Mouse (Mus musculus) limb, embryonic 13.5 days (tissue): ENCODE measurements around the gene Pcsk1. TPM values are rescaled to one million over a fixed set of nuclear protein-coding genes. Genes with fewer than 3 reads are reported as not detected.

Source experiments
- ATAC-seq: fragments of 200-750 bp; cut with Nextera tagmentation; 2 replicates; pipeline ENCODE4 v1.8.0; 2017; ENCODE audit warnings: low read depth, moderate number of reproducible peaks, moderate TSS enrichment; ENCODE audit not compliant: low FRiP score
- H3K27ac ChIP-seq: fragments of 300-500 bp; sonication (generic); 2 replicates; pipeline ENCODE4 v1.5.1; 2015; ENCODE audit warnings: inconsistent platforms, mild to moderate bottlenecking, moderate library complexity
- H3K27me3 ChIP-seq: fragments of 300-500 bp; sonication (generic); 2 replicates; pipeline ENCODE4 v1.6.1; 2015; ENCODE audit warnings: mild to moderate bottlenecking, inconsistent platforms
- H3K36me3 ChIP-seq: fragments of 300-500 bp; sonication (generic); 2 replicates; pipeline ENCODE4 v1.6.1; 2015; ENCODE audit warnings: inconsistent platforms, mild to moderate bottlenecking, moderate library complexity
- H3K4me1 ChIP-seq: fragments of 300-500 bp; sonication (generic); 2 replicates; pipeline ENCODE4 v1.6.1; 2015; ENCODE audit warnings: inconsistent platforms
- H3K4me2 ChIP-seq: fragments of 300-500 bp; sonication (generic); replicated peaks from 2 replicates; pipeline ENCODE4 v1.6.1; 2015; ENCODE audit warnings: inconsistent platforms, mild to moderate bottlenecking, moderate library complexity
- H3K4me3 ChIP-seq: fragments of 300-500 bp; sonication (generic); 2 replicates; pipeline ENCODE4 v1.5.1; 2015; ENCODE audit warnings: moderate library complexity, mild to moderate bottlenecking, inconsistent platforms
- H3K9ac ChIP-seq: fragments of 300-500 bp; sonication (generic); 2 replicates; pipeline ENCODE4 v1.6.1; 2015; ENCODE audit warnings: mild to moderate bottlenecking, inconsistent platforms
- H3K9me3 ChIP-seq: fragments of 300-500 bp; sonication (generic); 2 replicates; pipeline ENCODE4 v1.6.1; 2016; ENCODE audit warnings: inconsistent platforms
- WGBS: fragments of 180-500 bp; shearing (Covaris S2); methylation state at CpG from one replicate; pipeline ENCODE4 v1.1.7; 2015; 5-methylcytosine and 5-hydroxymethylcytosine counted together
- polyA plus RNA-seq: library from polyadenylated mRNA; unstranded; fragments of >200 nt; fragmentation: Nextera tagmentation; extraction: Ambion mirVana; gene quantifications from 2 replicates; pipeline ENCODE4 v1.2.1, GENCODE M21; 2015

Pcsk1 gene
- 0.04 and 0.17 TPM in 2 replicates for polyA plus RNA-seq

GRCm38 (mm10) chr13:75089721-75090410, at the start of gene Pcsk1:
Gene Pcsk1, plus strand, starts transcription at chr13:75089826.
- no peaks in the 10 kb centered on the region for H3K36me3 ChIP-seq
- H3K27me3 ChIP-seq, result peaks cover 31% of the 10 kb centered on the region
- H3K27ac ChIP-seq, result no peak within 1 kb of the TSS
- H3K4me3 ChIP-seq, result peak within 1 kb of the TSS; percentile 33
- no peak within 1 kb of the TSS for H3K9ac ChIP-seq
- WGBS, result under 1% methylated on average over 28 of the region's 28 CpGs
- H3K4me2 ChIP-seq, result peak within 1 kb of the TSS; percentile 60
- H3K4me1 ChIP-seq, result peaks cover 7% of the 10 kb centered on the region; the same call in 1 of the 2 replicates
- no peak for ATAC-seq
- H3K9me3 ChIP-seq, result no peaks in the 10 kb centered on the region

DNA sequence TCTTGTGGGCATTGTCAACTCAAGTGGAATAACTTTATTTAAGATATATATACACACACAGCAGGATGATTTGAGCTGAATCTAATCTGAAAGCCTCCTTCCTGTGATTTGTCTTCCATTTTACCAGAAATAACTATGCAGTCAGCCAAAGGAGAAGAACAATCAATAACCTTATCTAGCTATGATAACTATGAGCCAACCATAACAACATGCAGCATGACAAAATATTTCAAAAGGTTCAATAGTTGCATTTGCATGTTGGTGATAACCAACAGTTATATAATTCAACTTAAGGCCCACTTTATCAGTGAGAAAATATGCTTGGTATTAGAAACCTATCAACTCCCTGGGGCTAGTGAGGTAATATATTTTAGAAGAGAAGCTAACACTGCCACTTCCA, 30.8 kb upstream of the Pcsk1 start:
- Histone ChIP-seq H3K9me3 (no peaks in the 10 kb centered on the region), H3K36me3 (no peaks in the 10 kb centered on the region), H3K9ac (no peak overlapping the region), H3K27ac (no peak overlapping the region), H3K4me3 (no peak overlapping the region), H3K27me3 (no peaks in the 10 kb centered on the region), H3K4me2 (no peak overlapping the region), H3K4me1 (no peaks in the 10 kb centered on the region)
- no peak for ATAC-seq

DNA sequence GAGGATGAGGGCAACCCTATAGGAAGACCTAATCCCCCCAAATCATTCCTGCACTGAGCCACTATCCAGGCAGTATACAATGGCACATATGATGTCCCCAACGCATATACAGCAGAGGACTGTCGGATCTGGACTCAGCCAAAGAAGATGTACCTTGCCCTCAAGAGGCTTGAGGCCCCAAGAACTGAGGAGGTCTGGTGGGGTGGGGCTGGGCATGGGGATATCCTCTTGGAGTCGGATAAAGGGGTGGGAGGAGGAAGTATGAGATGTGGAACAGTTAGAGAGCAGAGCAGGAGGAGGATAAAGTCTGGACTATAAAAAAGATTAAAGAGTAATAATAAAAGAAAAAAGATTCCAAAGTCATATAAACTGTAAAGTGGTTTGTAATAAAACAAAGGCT, 25.7 kb upstream of the Pcsk1 start:
- no peak for ATAC-seq

GRCm38 (mm10) chr13:75088597-75088996, 1.0 kb upstream of the Pcsk1 start:
- Histone ChIP-seq H3K4me3 (no peak overlapping the region), H3K36me3 (no peaks in the 10 kb centered on the region), H3K4me2 (no peak overlapping the region), H3K27me3 (peaks cover 31% of the 10 kb centered on the region), H3K4me1 (peaks cover 7% of the 10 kb centered on the region; the same call in 1 of the 2 replicates), H3K9ac (no peak overlapping the region), H3K9me3 (no peaks in the 10 kb centered on the region), H3K27ac (no peak overlapping the region)
- 17% methylated on average over 6 of the region's 6 CpGs for WGBS
- ATAC-seq, result no peak; the same call in 1 of the 2 replicates

More for the DNA sequence above, 25.7 kb upstream of the Pcsk1 start:
- 83% methylated on average over 3 of the region's 3 CpGs for WGBS
- Histone ChIP-seq H3K27ac (no peak overlapping the region), H3K4me3 (no peak overlapping the region), H3K27me3 (no peaks in the 10 kb centered on the region), H3K4me1 (no peaks in the 10 kb centered on the region), H3K9me3 (no peaks in the 10 kb centered on the region), H3K9ac (no peak overlapping the region), H3K4me2 (no peak overlapping the region), H3K36me3 (no peaks in the 10 kb centered on the region)

GRCm38 (mm10) chr13:75090411-75090779, 769 bp downstream of the Pcsk1 start:
- Histone ChIP-seq H3K9me3 (no peaks in the 10 kb centered on the region), H3K9ac (no peak overlapping the region), H3K4me2 (peak overlapping the region; percentile 60), H3K4me3 (peak overlapping the region; percentile 33), H3K36me3 (no peaks in the 10 kb centered on the region), H3K27me3 (peaks cover 31% of the 10 kb centered on the region), H3K27ac (no peak overlapping the region), H3K4me1 (peaks cover 7% of the 10 kb centered on the region; the same call in 1 of the 2 replicates)
- no peak for ATAC-seq
- WGBS, result 1% methylated on average over 12 of the region's 12 CpGs

DNA sequence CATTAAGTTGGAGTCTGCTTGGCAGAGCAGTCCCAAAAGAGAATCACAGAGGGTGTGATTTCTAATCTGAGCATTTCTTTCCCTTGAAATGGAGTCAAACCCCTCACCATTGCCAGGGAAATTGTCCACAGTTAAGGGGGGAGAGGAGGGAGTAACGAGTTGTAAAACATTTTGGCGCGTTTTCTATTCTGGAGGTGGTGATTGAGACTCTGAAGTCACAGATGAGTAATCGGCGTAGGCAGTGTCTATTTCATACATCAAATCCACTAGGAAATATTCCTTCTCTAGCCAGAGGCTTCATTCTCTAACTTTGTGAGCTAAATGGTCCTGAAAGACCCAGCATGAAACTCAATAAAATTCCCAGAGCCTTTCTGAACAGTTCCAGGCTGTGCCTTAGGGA, 1.4 kb downstream of the Pcsk1 start:
- Histone ChIP-seq H3K9me3 (no peaks in the 10 kb centered on the region), H3K27me3 (peaks cover 31% of the 10 kb centered on the region), H3K4me2 (no peak overlapping the region), H3K9ac (no peak overlapping the region), H3K36me3 (no peaks in the 10 kb centered on the region), H3K4me1 (peaks cover 7% of the 10 kb centered on the region; the same call in 1 of the 2 replicates), H3K27ac (no peak overlapping the region), H3K4me3 (no peak overlapping the region)
- 66% methylated on average over 5 of the region's 5 CpGs for WGBS
- no peak for ATAC-seq

DNA sequence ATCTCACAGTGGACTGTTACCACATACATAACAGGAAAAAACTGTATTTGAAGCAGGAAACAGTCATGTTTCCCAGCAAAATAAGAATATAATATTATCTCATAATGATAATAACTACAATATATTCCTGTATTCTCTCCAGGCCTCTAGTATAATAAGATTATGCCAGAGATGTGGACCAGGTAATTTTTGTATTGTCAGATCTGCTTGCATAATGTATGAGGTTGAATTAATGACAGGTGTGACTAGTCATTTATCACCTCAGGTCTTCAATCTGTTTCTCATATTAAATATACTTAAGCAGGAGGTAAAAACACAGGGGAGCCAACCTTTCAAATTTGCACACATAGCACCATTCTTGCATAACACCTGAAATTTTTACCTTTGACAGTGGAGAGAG, 5.9 kb downstream of the Pcsk1 start:
- peaks cover under 1% of the 10 kb centered on the region; the same call in 1 of the 2 replicates for H3K4me1 ChIP-seq
- no peak for ATAC-seq

DNA sequence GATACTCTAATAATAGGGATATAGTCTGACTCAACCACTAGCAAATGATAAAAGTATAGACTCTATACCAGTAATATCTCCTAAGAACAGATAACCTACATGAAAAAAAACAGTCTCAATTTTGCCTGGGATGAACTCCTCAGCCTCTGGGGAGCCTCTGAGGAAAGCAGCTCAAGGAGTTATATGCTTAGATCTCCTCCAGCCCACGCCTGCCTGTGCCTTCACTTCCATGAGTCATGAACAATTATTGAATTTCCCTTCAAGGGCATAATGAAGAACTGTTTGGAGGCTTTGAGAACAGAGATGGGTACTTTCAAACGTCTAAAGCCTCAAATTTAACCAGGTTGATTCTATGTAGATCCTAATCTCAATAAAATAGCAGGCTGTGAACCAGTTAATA, 23.5 kb downstream of the Pcsk1 start:
- H3K27me3 ChIP-seq, result no peaks in the 10 kb centered on the region
- WGBS, result 49% methylated on average over 2 of the region's 2 CpGs
- H3K9me3 ChIP-seq, result no peaks in the 10 kb centered on the region
- no peak overlapping the region for H3K9ac ChIP-seq
- H3K4me2 ChIP-seq, result no peak overlapping the region
- H3K27ac ChIP-seq, result no peak overlapping the region
- H3K4me3 ChIP-seq, result no peak overlapping the region
- no peaks in the 10 kb centered on the region for H3K4me1 ChIP-seq
- ATAC-seq, result no peak
- H3K36me3 ChIP-seq, result no peaks in the 10 kb centered on the region

More for the DNA sequence above, 5.9 kb downstream of the Pcsk1 start:
- H3K27me3 ChIP-seq, result peaks cover 12% of the 10 kb centered on the region
- no peaks in the 10 kb centered on the region for H3K36me3 ChIP-seq
- H3K9me3 ChIP-seq, result no peaks in the 10 kb centered on the region
- H3K27ac ChIP-seq, result no peak overlapping the region
- no peak overlapping the region for H3K4me3 ChIP-seq
- H3K4me2 ChIP-seq, result no peak overlapping the region
- H3K9ac ChIP-seq, result no peak overlapping the region

GRCm38 (mm10) chr13:75114007-75114424, 24.4 kb downstream of the Pcsk1 start:
- H3K9ac ChIP-seq, result no peak overlapping the region
- no peaks in the 10 kb centered on the region for H3K36me3 ChIP-seq
- H3K9me3 ChIP-seq, result no peaks in the 10 kb centered on the region
- no peak overlapping the region for H3K4me3 ChIP-seq
- 82% methylated on average over 2 of the region's 2 CpGs for WGBS
- no peaks in the 10 kb centered on the region for H3K4me1 ChIP-seq
- no peak overlapping the region for H3K27ac ChIP-seq
- no peak for ATAC-seq
- no peak overlapping the region for H3K4me2 ChIP-seq
- H3K27me3 ChIP-seq, result no peaks in the 10 kb centered on the region

GRCm38 (mm10) chr13:75114838-75115237, 25.2 kb downstream of the Pcsk1 start:
- Histone ChIP-seq H3K27ac (no peak overlapping the region), H3K9me3 (no peaks in the 10 kb centered on the region), H3K9ac (no peak overlapping the region), H3K36me3 (no peaks in the 10 kb centered on the region), H3K27me3 (no peaks in the 10 kb centered on the region), H3K4me3 (no peak overlapping the region), H3K4me1 (no peaks in the 10 kb centered on the region), H3K4me2 (no peak overlapping the region)
- WGBS, result 81% methylated on average over 1 of the region's 1 CpGs
- ATAC-seq, result no peak

GRCm38 (mm10) chr13:75135833-75136232, 46.2 kb downstream of the Pcsk1 start:
- Histone ChIP-seq H3K9ac (no peak overlapping the region), H3K9me3 (no peaks in the 10 kb centered on the region), H3K27ac (no peak overlapping the region), H3K27me3 (no peaks in the 10 kb centered on the region), H3K4me2 (no peak overlapping the region), H3K4me1 (no peaks in the 10 kb centered on the region), H3K36me3 (no peaks in the 10 kb centered on the region), H3K4me3 (no peak overlapping the region)
- ATAC-seq, result no peak

DNA sequence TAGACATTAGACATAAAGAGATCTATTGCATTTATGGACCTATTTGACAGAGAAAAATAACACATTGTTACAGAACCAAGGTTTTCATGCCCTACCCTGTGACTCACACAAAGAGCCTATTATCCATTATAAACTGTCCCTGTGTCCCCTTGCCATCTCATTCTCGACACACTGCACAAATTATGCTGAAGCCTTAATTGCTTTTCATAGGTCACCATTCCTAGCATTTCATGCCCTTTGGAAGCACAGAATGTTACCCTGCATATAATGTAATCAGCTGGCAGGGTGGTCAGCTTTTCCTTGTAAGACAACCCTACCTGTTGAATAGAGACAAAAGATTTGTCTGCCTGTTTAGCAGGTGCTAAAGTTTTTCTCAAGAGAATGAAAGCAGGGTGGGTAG, 71.0 kb downstream of the Pcsk1 start:
- 41% methylated on average over 1 of the region's 1 CpGs for WGBS
- H3K36me3 ChIP-seq, result no peaks in the 10 kb centered on the region
- H3K4me3 ChIP-seq, result no peak overlapping the region
- no peak overlapping the region for H3K9ac ChIP-seq
- no peaks in the 10 kb centered on the region for H3K4me1 ChIP-seq
- H3K4me2 ChIP-seq, result no peak overlapping the region
- H3K9me3 ChIP-seq, result no peaks in the 10 kb centered on the region
- no peak overlapping the region for H3K27ac ChIP-seq
- no peaks in the 10 kb centered on the region for H3K27me3 ChIP-seq
- ATAC-seq, result no peak

DNA sequence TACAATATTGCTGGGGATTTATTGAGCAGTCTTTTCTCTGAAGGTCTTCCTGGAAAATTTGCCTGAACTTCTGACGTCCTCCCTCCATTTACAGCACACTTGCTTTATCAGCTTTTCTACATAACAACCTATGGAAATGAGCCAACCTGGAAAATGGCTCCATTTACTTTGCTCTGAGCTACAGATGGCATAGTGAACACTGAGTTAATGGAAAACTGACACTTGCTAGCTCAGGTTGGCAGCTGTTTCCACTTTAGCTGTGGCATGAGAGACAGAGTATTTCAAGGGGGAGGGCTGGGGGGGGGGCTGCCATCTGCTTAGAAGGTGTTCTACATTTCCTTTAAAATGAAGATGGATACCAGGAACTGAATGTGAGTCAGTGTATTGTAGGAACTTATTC, 73.8 kb downstream of the Pcsk1 start:
- Histone ChIP-seq H3K4me3 (no peak overlapping the region), H3K4me1 (no peaks in the 10 kb centered on the region), H3K9me3 (no peaks in the 10 kb centered on the region), H3K27ac (no peak overlapping the region), H3K9ac (no peak overlapping the region), H3K27me3 (no peaks in the 10 kb centered on the region), H3K4me2 (no peak overlapping the region), H3K36me3 (no peaks in the 10 kb centered on the region)
- peak; percentile 79; the same call in 1 of the 2 replicates for ATAC-seq
- WGBS, result 28% methylated on average over 1 of the region's 1 CpGs
